Mouse (Mus musculus): ENCODE measurements around the gene Cox6a1. TPM values are rescaled to one million over a fixed set of nuclear protein-coding genes. Genes with fewer than 3 reads are reported as not detected.

Cox6a1 gene
- polyA plus RNA-seq, 1 experiment from 2014 or later, result 700 TPM

DNA sequence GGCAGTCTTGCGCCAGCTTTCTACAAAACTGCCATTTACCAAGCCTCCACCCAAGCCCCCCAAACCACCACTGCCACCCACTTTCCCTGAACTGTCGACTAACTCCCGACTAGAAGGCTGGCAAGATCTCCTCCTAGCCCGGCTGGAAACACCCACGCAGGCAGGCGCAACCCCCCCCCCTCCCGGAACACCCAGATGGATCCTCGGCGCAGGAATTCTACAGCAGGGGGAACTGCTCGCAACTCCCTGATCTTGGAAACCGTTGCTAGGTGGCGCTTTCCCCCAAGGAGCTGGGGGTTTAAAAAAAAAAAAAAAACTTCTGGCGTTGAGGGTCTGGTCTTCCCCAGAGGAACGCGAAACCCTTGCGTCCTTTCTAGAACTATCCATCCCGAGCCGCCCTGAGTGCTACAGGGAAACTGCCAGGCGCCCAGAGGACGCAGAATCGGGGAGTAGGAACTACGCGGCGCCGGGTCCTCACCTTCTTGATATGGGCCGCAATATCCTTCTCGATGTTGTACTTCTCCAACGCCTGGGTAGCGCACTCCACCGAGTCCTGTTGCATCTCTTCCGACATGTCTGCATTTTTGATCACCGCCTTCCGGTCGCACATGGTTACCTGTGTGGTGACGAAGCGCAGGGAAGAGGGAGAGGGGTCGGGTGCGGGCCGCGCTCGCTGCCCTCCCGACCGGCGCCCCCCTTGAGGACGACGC is 48.6 kb downstream of the Cox6a1 start:
- Histone ChIP-seq H3K4me2 (peak overlapping the region; percentile 98), H3K9me3 (replicated peaks) (no peaks in the 10 kb centered on the region), H3K4me3 (replicated peaks) (peak overlapping the region; percentile 95), H3K4me1 (replicated peaks) (peaks cover 59% of the 10 kb centered on the region), H3K9ac (peak overlapping the region; percentile 93), H3K27ac (replicated peaks) (peak overlapping the region; percentile 94), H3K36me3 (replicated peaks) (peaks cover 41% of the 10 kb centered on the region), H3K27me3 (no peaks in the 10 kb centered on the region)
- peak; percentile 8 for ATAC-seq (ENCODE audit: insufficient read depth)
- under 1% methylated on average over 45 of the region's 46 CpGs for WGBS (ENCODE audit: insufficient replicate concordance)

DNA sequence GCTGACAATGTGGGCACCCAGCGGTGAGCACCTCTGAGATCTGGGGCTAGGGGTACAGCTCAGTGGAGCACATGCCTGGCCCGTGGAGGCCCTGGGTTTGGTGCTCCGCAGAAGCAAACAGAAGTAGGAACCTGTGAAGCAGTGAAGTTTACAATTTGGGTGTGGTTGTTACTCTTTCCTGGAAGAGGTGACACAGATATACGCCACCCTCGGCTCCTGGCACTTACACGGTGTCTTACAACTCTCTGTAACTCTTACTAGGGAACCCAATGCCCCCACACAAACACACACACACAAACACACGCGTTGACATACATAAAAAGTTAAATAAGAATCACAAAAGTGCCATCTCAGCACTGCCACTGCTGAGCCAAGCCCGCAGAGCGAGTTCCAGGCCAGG is 52.4 kb downstream of the Cox6a1 start:
- Histone ChIP-seq H3K4me3 (replicated peaks) (no peak overlapping the region), H3K9ac (no peak overlapping the region), H3K27ac (replicated peaks) (peak overlapping the region; percentile 79), H3K27me3 (no peaks in the 10 kb centered on the region), H3K36me3 (replicated peaks) (peaks cover 71% of the 10 kb centered on the region), H3K4me1 (replicated peaks) (peaks cover 45% of the 10 kb centered on the region), H3K9me3 (replicated peaks) (no peaks in the 10 kb centered on the region), H3K4me2 (peak overlapping the region; percentile 41)
- WGBS (ENCODE audit: insufficient replicate concordance), result 57% methylated on average over 10 of the region's 10 CpGs
- ATAC-seq (ENCODE audit: insufficient read depth), result no peak

Other genes with a start within 250 kb of the Cox6a1 start
- 49.8 and 53.6 TPM in 2 replicates for gene Acads, start 229.6 kb downstream of the Cox6a1 start, polyA plus RNA-seq (2015; fragmentation: Nextera tagmentation; extraction: Ambion mirVana)
- gene Unc119b, start 214.0 kb downstream of the Cox6a1 start, polyA plus RNA-seq (2015; fragmentation: Nextera tagmentation; extraction: Ambion mirVana), result 8.5 and 10.3 TPM in 2 replicates
- 23.7 and 29.6 TPM in 2 replicates for gene Mlec, start 190.8 kb downstream of the Cox6a1 start, polyA plus RNA-seq (2015; fragmentation: Nextera tagmentation; extraction: Ambion mirVana)
- gene Cabp1, start 154.6 kb downstream of the Cox6a1 start, polyA plus RNA-seq (2015; fragmentation: Nextera tagmentation; extraction: Ambion mirVana), result 0.13 and 0.18 TPM in 2 replicates
- gene Pop5, start 113.1 kb downstream of the Cox6a1 start, polyA plus RNA-seq (2015; fragmentation: Nextera tagmentation; extraction: Ambion mirVana), result 84.0 and 88.1 TPM in 2 replicates
- gene Rnf10, start 76.1 kb downstream of the Cox6a1 start, polyA plus RNA-seq (2015; fragmentation: Nextera tagmentation; extraction: Ambion mirVana), result 146 and 173 TPM in 2 replicates
- gene Coq5, start 69.3 kb downstream of the Cox6a1 start, polyA plus RNA-seq (2015; fragmentation: Nextera tagmentation; extraction: Ambion mirVana), result 27.5 and 28.4 TPM in 2 replicates
- 525 and 554 TPM in 2 replicates for gene Dynll1, start 48.0 kb downstream of the Cox6a1 start, polyA plus RNA-seq (2015; fragmentation: Nextera tagmentation; extraction: Ambion mirVana)
- gene Srsf9, start 21.8 kb downstream of the Cox6a1 start, polyA plus RNA-seq (2015; fragmentation: Nextera tagmentation; extraction: Ambion mirVana), result 88.7 and 92.1 TPM in 2 replicates
- 11.6 and 13.4 TPM in 2 replicates for gene Gatc, start 7.8 kb downstream of the Cox6a1 start, polyA plus RNA-seq (2015; fragmentation: Nextera tagmentation; extraction: Ambion mirVana)
- gene Triap1, start 7.8 kb downstream of the Cox6a1 start, polyA plus RNA-seq (2015; fragmentation: Nextera tagmentation; extraction: Ambion mirVana), result 26.6 and 29.6 TPM in 2 replicates
- 0.36 and 0.44 TPM in 2 replicates for gene Msi1, start 80.6 kb upstream of the Cox6a1 start, polyA plus RNA-seq (2015; fragmentation: Nextera tagmentation; extraction: Ambion mirVana)
- gene Pla2g1b, start 117.3 kb upstream of the Cox6a1 start, polyA plus RNA-seq (2015; fragmentation: Nextera tagmentation; extraction: Ambion mirVana), result not detected in 2 replicates
- gene Sirt4, start 135.7 kb upstream of the Cox6a1 start, polyA plus RNA-seq (2015; fragmentation: Nextera tagmentation; extraction: Ambion mirVana), result 6.0 and 6.1 TPM in 2 replicates
- 15.2 and 16.8 TPM in 2 replicates for gene Pxn, start 157.7 kb upstream of the Cox6a1 start, polyA plus RNA-seq (2015; fragmentation: Nextera tagmentation; extraction: Ambion mirVana)
- gene Rplp0, start 210.5 kb upstream of the Cox6a1 start, polyA plus RNA-seq (2015; fragmentation: Nextera tagmentation; extraction: Ambion mirVana), result 1,028 and 1,078 TPM in 2 replicates
- 15.0 and 17.3 TPM in 2 replicates for gene Gcn1l1, start 216.3 kb upstream of the Cox6a1 start, polyA plus RNA-seq (2015; fragmentation: Nextera tagmentation; extraction: Ambion mirVana)